Mouse (Mus musculus) liver, adult 2 months (tissue): ENCODE measurements around the gene Dbx1.

Source experiments
- CTCF ChIP-seq: fragments of 200-500 bp; IDR thresholded peaks from 2 replicates; pipeline ENCODE4 v1.5.1; 2011; ENCODE audit warnings: low read depth, low read length, control low read depth
- POLR2A ChIP-seq: fragments of 200-500 bp; IDR thresholded peaks from 2 replicates; pipeline ENCODE4 v1.6.1; 2011; ENCODE audit warnings: low read length, control low read depth; ENCODE audit not compliant: insufficient read depth; ENCODE audit errors: extremely low read depth

- TF ChIP-seq CTCF: no peak
- TF ChIP-seq POLR2A: no peak
These were observed 3.4 kb upstream of the Dbx1 start for GRCm38 (mm10) chr7:49639864-49640708.
